Mouse (Mus musculus) kidney, adult 2 months (tissue): Measurements from ENCODE around the gene Stxbp1.

ENCODE experiments used
- CTCF ChIP-seq: fragments of 200-500 bp; conservative IDR thresholded peaks from 2 replicates; pipeline ENCODE4 v1.5.1; 2011; ENCODE audit warnings: low read depth, mild to moderate bottlenecking, control low read depth, low read length, moderate library complexity, mixed read lengths; ENCODE audit not compliant: insufficient read depth, insufficient read length
- POLR2A ChIP-seq: fragments of 200-500 bp; IDR thresholded peaks from one replicate; pipeline ENCODE4 v1.6.1; 2011; ENCODE audit warnings: low read depth, low read length, control low read depth

DNA sequence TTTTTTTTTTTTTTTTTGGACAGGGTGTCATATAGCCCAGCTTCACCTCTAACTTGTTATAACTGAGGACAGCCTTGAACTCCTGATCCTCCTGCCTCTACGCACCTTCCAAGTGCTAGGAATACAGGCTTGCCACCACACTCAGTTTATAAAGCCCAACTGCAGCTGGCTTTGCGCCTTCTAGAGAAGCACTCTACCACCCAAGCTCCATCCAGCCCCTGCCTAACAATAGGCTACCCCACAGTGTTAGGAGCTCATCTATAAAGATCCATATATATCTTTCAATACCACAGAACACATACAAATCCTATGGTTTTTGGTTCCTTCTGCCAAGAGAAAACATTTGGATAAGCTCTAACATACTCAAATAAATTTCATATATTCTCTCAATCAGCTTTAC, 30.5 kb downstream of the Stxbp1 start:
- TF ChIP-seq CTCF = no peak
- no peak for TF ChIP-seq POLR2A
